Mouse (Mus musculus) intestine, embryonic 14.5 days (tissue): ENCODE measurements around the gene Nup54. TPM values are rescaled to one million over a fixed set of nuclear protein-coding genes. Genes with fewer than 3 reads are reported as not detected.
A peak's percentile ranks its signal among the peaks of the same experiment; 100 is the strongest.

ENCODE experiments used
- ATAC-seq: fragments of 200-750 bp; cut with Nextera tagmentation; replicated peaks from 2 replicates; pipeline ENCODE4 v1.8.0; 2017; ENCODE audit warnings: low read depth, moderate number of reproducible peaks, moderate TSS enrichment, moderate library complexity; ENCODE audit not compliant: low FRiP score, low TSS enrichment
- DNase-seq: peaks from one replicate; pipeline ENCODE4 v3.0.0-alpha.2; 2018; ENCODE audit warnings: low spot score
- H3K27ac ChIP-seq: fragments of 300-500 bp; sonication (generic); 2 replicates; pipeline ENCODE4 v1.5.1; 2014; ENCODE audit warnings: low read depth, mild to moderate bottlenecking, control low read depth
- H3K27me3 ChIP-seq: fragments of 300-500 bp; sonication (generic); replicated peaks from 2 replicates; pipeline ENCODE4 v1.6.1; 2014; ENCODE audit warnings: low read length, control low read depth; ENCODE audit not compliant: control insufficient read depth, insufficient read depth
- H3K36me3 ChIP-seq: fragments of 300-500 bp; sonication (generic); 2 replicates; pipeline ENCODE4 v1.6.1; 2014; ENCODE audit warnings: low read length, control low read depth; ENCODE audit not compliant: control insufficient read depth, insufficient read depth
- H3K4me1 ChIP-seq: fragments of 300-500 bp; sonication (generic); replicated peaks from 2 replicates; pipeline ENCODE4 v1.6.1; 2014; ENCODE audit warnings: low read length, control low read depth, mixed read lengths; ENCODE audit not compliant: control insufficient read depth, insufficient read depth
- H3K4me2 ChIP-seq: fragments of 300-500 bp; sonication (generic); 2 replicates; pipeline ENCODE4 v1.6.1; 2014; ENCODE audit warnings: low read length
- H3K4me3 ChIP-seq: fragments of 300-500 bp; sonication (generic); 2 replicates; pipeline ENCODE4 v1.5.1; 2014; ENCODE audit warnings: low read depth, low read length, control low read depth, mixed read lengths
- H3K9ac ChIP-seq: fragments of 300-500 bp; sonication (generic); 2 replicates; pipeline ENCODE4 v1.6.1; 2014; ENCODE audit warnings: mild to moderate bottlenecking, low read length
- H3K9me3 ChIP-seq: fragments of 300-500 bp; sonication (generic); 2 replicates; pipeline ENCODE4 v1.6.1; 2016; ENCODE audit warnings: low read length, control low read depth; ENCODE audit not compliant: control insufficient read depth
- WGBS: fragments of 180-500 bp; shearing (Covaris S2); extraction: QIAGEN DNeasy Blood & Tissue Kit; methylation state at CpG from one replicate; pipeline ENCODE4 v1.1.7; 2014; 5-methylcytosine and 5-hydroxymethylcytosine counted together
- microRNA-seq: library from miRNA; unstranded; fragments of <30 nt; microRNA quantifications from one replicate; pipeline ENCODE4, GENCODE M21; 2016
- polyA plus RNA-seq: library from polyadenylated mRNA; unstranded; fragments of >200 nt; fragmentation: Nextera tagmentation; extraction: Ambion mirVana; gene quantifications from 2 replicates; pipeline ENCODE4 v1.2.1, GENCODE M21; 2014

Gene Nup54
- polyA plus RNA-seq, 1 experiment from 2014 or later, result 57.2 TPM

DNA sequence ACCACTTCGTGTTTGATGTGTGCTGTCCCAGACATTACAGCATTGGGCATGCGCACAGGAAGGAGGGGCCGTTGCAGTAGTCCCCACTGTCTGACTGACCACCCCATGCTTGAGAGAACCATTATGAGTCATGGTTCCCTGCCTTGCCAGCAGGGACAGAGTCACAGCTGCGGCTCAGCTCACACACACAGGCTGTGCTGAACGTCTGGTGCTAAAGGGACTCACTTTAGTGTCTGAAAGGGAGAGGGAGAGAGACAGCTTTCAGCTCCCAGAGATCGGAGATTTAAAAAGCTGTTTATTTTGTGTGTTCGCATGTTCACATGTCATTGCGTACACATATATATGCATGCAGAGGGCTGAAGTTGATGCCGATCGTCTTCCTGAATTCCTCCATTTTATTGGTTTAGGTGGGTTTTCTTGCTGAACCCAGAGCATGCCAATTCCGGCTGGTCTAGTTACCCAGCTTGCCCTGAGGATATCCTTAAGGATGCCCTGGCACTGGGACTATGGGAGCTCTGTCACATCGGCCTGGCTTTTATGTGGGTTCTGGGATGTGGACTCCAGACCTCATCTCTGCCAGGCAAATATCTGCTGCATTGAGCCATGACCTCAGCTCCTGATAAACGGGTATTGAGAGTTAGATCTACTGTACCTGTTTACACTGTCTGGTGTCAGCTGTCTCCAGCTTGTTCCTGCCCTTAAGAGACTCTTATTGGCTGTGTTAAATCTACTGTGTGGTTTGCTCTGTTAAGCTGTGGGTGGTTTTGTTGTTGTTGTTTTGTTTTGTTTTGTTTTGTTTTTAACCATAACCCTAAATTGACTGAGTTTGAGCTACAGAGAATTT is 65.6 kb downstream of the Nup54 start:
- Histone ChIP-seq H3K27me3 (no peaks in the 10 kb centered on the region), H3K4me1 (peaks cover 10% of the 10 kb centered on the region; the same call in 1 of the 2 replicates), H3K9ac (no peak overlapping the region), H3K27ac (no peak overlapping the region), H3K4me2 (no peak overlapping the region), H3K4me3 (no peak overlapping the region), H3K36me3 (no peaks in the 10 kb centered on the region), H3K9me3 (no peaks in the 10 kb centered on the region)
- WGBS, result 59% methylated on average over 13 of the region's 13 CpGs
- ATAC-seq, result no peak
- DNase-seq, result no peak

DNA sequence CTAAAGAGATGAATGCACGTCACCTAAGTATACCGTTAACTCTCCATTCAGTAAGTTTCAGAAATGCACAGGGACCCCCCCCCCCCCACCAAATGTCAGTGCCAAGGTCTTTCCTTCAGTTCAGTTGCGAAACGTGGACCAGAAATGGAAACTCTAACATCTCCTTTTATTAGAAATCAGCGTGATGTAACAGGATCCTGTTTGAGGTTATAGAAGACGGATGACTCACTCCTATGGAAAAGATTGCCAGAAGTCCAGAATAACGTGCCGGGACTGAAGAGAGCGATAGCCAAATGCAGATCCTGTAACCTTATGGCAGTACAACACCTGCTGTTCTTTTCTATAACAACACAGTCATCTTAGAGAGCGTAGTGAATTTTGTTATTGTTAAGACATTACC is 66.6 kb downstream of the Nup54 start:
- Histone ChIP-seq H3K4me2 (no peak overlapping the region), H3K36me3 (no peaks in the 10 kb centered on the region), H3K9ac (no peak overlapping the region), H3K27me3 (no peaks in the 10 kb centered on the region), H3K4me3 (no peak overlapping the region), H3K9me3 (no peaks in the 10 kb centered on the region), H3K27ac (no peak overlapping the region), H3K4me1 (peaks cover 5% of the 10 kb centered on the region; the same call in 1 of the 2 replicates)
- DNase-seq, result peak; percentile 21
- WGBS, result 53% methylated on average over 10 of the region's 10 CpGs
- no peak for ATAC-seq

DNA sequence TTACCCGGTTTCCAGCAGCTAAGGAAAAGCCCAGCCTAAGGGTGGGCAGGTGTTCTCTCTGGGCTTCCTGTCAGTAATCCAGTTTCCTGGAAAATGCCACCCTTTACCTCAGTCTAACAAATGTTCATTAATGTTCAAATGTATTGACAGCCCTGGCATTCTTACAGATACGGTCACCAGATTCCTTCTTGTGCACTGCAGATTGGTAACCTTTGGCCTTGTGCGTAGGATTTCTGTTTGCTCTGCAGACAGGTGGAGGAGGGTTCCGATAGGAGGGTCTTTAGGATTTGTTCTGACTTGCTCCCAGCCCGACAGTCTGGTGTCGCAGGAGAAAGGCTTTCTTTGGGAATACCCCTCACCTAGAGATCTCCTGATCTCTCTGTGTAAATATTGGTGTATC is 68.5 kb downstream of the Nup54 start:
- no peak overlapping the region for H3K27ac ChIP-seq

More for the DNA sequence above, 68.5 kb downstream of the Nup54 start:
- Histone ChIP-seq H3K9ac (no peak overlapping the region), H3K4me3 (no peak overlapping the region), H3K27me3 (no peaks in the 10 kb centered on the region), H3K9me3 (no peaks in the 10 kb centered on the region), H3K4me1 (peaks cover 5% of the 10 kb centered on the region; the same call in 1 of the 2 replicates), H3K36me3 (no peaks in the 10 kb centered on the region), H3K4me2 (no peak overlapping the region)
- no peak; the same call in 1 of the 2 replicates for ATAC-seq
- DNase-seq, result no peak
- 40% methylated on average over 6 of the region's 6 CpGs for WGBS

Small RNA genes lying within 50 kb of the gene (microRNA-seq; reads per million reads assigned to microRNA genes)
- gene Mir6415, result not detected

Other genes starting within 250 kb of the Nup54 start
- not detected in 2 replicates for gene U90926, start 219.8 kb downstream of the Nup54 start, polyA plus RNA-seq
- 1.5 and 2.0 TPM in 2 replicates for gene Ppef2, start 178.9 kb downstream of the Nup54 start, polyA plus RNA-seq
- 22.5 and 23.5 TPM in 2 replicates for gene Naaa, start 157.0 kb downstream of the Nup54 start, polyA plus RNA-seq
- 47.4 and 51.3 TPM in 2 replicates for gene Sdad1, start 124.7 kb downstream of the Nup54 start, polyA plus RNA-seq
- gene Cxcl9, start 107.1 kb downstream of the Nup54 start, polyA plus RNA-seq, result not detected in 2 replicates
- gene Art3, start 103.4 kb downstream of the Nup54 start, polyA plus RNA-seq, result 2.5 and 2.6 TPM in 2 replicates
- 1.9 and 3.3 TPM in 2 replicates for gene Cxcl10, start 86.3 kb downstream of the Nup54 start, polyA plus RNA-seq
- 11.1 and 11.8 TPM in 2 replicates for gene Scarb2, start 71.6 kb upstream of the Nup54 start, polyA plus RNA-seq
- not detected in 2 replicates for gene Fam47e, start 119.8 kb upstream of the Nup54 start, polyA plus RNA-seq
- gene Stbd1, start 167.8 kb upstream of the Nup54 start, polyA plus RNA-seq, result 34.6 and 36.5 TPM in 2 replicates
- gene Ccdc158, start 240.1 kb upstream of the Nup54 start, polyA plus RNA-seq, result 1.3 and 1.8 TPM in 2 replicates
- gene Shroom3, start 248.2 kb upstream of the Nup54 start, polyA plus RNA-seq, result 12.1 and 12.9 TPM in 2 replicates